Mouse (Mus musculus): Measurements from ENCODE around the gene Rmi1.
"Not testable (repeated sequence)": the region's sequence is repeated elsewhere in the genome, so short reads cannot be mapped to it uniquely, and the experiment has no call there.

The Rmi1 gene

DNA sequence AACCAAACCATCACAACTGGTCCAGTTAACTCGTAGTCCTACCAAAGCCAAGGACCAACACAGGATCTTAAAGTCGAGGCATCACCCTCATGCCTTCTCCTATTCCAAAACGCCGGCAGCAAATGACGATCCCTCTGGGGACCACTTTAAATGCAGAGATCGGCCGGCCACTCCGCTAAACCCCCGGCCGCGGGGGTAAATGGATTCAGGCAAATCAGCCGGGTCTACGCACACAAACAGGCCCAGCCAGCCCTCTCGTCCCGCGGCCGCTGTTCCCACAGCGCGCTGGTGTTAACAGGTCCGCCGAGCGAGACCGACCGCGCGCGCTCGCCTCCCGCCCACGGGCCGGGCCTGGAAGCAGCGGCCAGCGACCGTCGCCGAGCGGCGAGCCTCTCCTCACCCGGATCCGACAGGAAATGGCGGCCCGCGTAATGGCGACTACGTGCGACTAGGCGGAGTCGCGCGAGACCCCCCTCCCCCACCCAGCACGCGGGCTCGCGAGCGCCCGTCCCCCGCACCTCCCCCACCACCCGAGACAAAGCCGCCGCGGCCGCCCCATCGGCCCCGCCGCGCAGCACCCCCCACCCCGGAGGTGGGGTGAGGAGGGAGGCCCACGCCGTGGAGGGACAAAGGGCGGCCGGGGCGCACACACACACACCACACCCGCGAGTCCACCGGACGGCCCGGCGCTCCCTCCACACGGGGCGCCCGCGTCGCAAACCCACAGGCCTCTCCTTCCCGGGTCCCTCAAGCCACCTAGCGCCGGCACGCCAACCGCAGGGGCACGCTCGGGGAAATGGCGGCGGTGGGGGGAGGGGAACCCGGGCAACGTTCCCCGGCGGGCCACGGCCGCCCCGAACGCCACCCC lies 679 bp upstream of the Rmi1 start:
- DNase-seq (ENCODE audit: low read depth, low spot score) = peak; percentile 61

DNA sequence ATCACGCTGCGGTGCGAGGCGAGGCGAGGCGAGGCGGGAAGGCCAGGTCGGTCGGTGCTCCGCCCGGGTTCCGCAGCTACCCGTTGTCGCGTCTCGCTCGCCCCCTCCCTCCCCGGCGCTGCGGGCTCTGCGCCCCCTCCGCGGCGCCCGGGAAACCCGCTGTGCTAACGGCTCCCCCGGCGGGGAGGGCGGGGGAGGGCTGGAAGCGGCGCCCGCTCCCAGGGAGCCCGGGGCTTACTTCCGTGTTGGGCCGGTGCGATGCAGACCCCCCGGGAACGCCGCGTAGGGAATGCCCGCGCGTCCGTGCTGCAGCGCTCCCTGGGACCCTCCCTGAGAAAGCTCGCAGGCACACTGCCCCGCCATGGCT lies 679 bp downstream of the Rmi1 start:
- no peak for DNase-seq (ENCODE audit: low read depth, low spot score)

DNA sequence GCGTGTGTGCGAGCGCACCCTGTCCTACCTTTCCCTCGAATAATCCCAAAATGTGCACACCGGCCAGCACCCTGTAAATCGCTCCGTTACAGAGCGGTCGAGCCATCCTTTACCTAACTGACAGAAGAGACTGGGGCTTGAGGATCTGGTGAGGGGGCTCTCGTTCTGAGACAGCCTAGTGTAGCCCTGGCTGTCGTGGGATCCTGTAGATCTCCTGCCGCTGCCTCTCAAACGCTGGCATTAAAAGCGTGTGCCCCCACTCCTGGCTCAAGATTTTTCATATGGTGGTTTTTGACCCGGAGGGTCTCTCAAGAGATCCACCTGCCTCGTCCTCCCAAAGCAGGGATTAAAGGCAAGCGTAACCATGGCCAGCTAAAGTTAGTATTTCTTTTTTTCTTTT lies 1.2 kb downstream of the Rmi1 start, which contains the start of gene Hnrnpk:
Hnrnpk (minus strand) TSS at position 101 of the 400 bp plus-strand sequence.
- not testable (repeated sequence) for DNase-seq (ENCODE audit: low read depth, low spot score)

DNA sequence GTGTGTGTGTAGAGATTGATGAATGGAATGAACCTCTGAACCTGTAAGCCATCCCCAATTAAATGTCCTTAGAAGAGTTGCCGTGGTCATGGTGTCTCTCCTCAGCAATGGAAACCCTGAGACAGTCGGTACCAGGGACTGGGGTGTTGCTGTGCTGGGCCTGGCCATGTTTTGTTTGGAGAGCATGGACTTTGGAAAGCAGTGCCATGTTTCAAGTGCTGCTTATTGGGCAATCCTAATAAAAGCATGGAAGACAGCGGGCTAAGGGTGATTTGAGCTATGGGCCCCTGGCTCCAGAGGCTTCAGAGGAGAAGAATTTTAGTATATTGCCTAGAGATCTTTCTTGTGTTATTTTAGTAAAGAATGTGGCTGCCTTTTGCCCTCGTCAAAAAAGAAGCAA lies 9.0 kb downstream of the Rmi1 start:
- no peak for DNase-seq (ENCODE audit: low read depth, low spot score)

DNA sequence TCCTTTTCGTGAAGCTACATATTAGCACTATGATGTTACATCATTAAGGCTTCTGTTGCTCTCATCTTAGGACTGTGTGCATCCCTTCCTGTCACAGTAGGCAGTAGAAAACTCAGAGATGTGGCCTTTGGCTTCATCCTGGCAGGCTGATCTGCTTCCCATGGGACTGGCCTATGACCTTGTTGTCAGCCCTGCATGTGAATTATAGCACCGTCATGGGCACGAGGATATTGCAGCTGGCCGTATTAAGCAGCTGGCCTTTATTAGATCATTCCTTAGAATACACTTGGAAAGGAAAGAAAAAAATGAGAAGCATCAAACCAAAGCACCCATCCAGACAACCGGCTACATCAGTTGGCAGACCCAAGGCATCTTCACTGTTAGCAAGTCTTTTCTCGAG lies 13.3 kb downstream of the Rmi1 start:
- no peak for DNase-seq (ENCODE audit: low read depth, low spot score)

DNA sequence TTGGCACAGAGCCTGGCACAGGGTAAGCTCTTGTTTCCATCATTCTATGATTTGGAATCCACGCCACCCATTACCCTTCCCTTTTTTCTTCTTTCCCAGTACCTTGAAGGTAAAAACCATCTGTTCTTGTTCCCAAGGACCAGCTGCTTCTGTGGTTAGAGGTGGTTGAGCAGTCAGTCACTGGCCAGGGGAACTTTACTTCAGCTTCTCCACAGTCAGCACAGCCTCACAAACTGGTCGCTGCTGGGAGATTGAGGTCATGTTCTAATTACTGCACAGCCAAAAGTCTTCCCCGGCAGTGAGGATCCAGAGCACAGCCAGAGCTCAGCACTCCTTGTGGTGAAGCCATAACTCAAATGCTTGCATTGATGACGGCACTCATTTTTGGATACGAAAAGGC lies 13.8 kb downstream of the Rmi1 start:
- no peak for DNase-seq (ENCODE audit: low read depth, low spot score)

DNA sequence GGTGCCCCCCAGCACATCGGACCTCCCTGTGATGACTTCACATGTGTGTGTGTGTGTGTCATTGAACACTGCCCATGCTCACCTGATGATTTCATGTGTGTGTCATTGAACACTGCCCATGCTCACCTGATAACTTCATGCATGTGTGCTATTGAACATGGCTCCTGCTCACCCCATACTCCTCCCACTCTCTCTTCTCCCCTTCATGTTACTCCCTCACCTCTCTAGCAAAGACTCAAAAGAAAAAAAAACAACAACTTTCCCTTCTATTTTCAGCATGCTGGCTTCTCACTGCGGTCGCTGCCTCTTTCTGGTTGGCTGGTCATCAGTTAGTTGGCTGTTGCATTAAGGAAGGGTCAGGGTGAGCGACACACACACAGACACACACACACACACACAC lies 16.6 kb downstream of the Rmi1 start:
- no peak for DNase-seq (ENCODE audit: low read depth, low spot score)

DNA sequence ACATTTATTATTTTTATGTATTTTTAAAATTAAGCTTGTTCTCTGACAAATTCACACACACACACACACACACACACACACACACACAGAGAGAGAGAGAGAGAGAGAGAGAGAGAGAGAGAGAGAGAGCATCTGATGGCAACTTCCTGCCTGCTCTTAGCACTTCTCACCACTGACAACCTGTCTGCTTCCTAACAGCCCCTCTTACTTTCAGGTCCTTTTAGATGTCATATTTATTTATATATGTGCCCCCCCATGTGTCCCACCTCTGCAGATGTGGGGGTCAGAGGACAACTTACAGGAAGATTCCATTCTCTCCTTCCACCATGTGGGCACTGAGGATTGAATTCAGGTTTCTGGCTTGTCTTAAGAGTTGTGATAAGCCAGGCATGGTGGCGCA lies 17.2 kb downstream of the Rmi1 start:
- DNase-seq (ENCODE audit: low read depth, low spot score) = no peak

DNA sequence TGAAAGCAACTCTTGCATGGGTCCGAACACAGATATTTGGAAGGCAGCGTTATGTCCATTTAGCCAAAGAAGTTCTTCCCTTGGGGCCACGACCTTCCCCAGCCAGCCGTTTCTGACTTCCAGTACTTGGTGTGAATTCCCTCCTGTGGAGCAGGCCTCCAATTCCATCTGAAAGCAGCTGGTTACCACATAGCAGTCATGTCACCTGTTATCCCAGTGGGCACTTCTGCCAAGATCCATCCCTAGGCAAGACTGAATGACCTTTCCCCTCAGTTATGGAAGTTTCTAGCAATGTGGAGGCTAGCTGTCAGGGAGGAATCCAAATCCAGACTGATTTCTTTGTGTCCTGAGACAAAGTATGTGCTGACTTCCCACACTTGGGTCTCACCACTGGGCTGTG lies 19.0 kb downstream of the Rmi1 start:
- no peak for DNase-seq (ENCODE audit: low read depth, low spot score)

DNA sequence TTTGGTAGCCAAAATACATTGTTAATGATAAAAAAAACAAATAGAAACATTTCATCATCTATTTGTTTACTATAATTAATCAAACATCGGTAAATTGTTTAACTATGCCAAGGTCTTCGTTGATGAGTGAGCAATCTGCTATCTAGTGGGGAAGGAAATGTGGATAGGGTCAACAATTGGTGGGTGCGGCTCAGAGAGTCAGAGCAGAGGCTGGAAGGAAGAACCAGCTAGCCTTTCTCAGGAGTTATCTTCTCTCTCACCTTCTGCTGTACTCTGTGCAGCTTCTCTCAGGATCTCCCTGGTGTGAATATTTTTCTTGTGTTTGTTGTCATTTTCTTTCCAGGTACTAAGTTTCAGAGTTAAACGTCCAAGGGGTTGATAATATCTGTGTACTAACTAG lies 20.2 kb downstream of the Rmi1 start:
- DNase-seq (ENCODE audit: low read depth, low spot score) = no peak

DNA sequence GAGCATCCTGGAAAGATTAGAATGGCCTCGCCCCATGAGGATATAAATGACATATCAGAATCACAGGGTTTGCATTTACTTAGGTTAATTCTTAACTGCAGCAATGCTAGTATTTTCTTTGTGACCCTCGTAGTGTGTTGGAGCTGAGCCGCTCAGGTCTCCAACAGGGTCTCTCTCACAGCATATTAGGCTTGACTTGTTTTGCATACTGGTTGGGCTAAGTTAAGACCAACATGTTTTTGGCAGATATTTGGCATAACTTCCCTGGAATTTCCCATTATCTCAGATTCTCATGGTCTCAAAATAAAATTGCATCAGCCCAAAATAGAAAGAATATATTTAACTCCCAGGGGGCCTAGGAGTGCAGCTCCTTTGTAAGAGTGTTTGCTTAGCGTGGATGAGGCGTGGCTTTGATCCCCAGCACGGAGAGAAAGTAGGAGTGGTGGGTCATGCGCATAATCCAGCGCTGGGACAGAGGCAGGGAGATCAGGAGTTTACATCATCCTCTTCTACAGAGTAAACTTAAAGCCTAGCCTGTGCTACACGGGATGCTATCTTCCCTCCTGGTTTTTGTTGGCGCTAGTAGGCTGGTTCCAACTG lies 21.1 kb downstream of the Rmi1 start:
- no peak for DNase-seq (ENCODE audit: low read depth, low spot score)

DNA sequence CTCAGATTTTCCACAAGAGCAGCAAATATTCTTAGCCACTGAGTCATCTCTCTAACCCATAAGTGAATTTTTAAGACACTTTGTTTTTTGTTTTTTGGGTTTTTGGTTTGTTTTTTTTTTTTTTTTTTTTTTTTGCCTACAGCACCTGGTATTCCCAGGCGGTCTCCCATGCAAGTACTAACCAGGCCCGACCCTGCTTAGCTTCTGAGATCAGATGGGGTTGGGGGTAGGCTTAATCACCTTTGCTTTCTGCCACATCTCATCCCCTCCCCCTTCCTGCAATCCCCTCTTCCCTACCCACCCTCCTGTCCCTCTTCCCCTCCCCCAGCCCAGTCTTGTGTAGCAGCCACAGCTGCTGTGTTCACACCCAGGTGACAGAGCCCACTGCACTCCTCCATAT lies 37.7 kb downstream of the Rmi1 start:
- no peak for DNase-seq (ENCODE audit: low read depth, low spot score)

DNA sequence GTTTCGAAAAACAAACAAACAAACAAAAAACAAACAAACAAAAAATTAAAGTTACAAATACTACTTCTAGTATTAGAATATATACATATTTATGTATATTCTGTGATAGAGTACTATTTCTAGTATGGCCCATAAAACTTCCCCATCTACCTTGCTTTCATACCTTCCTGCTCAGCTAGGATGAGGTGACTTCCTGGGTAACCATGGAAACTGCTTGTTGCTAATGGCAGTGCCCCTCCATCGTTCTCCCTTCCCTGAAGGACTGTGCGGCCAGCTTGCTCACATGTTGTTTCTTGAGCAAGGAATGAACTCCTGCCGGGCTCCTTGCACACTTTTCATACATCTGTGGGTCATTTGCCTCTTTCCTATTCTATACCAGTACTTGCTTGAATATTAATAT lies 41.3 kb downstream of the Rmi1 start:
- DNase-seq (ENCODE audit: low read depth, low spot score) = no peak

DNA sequence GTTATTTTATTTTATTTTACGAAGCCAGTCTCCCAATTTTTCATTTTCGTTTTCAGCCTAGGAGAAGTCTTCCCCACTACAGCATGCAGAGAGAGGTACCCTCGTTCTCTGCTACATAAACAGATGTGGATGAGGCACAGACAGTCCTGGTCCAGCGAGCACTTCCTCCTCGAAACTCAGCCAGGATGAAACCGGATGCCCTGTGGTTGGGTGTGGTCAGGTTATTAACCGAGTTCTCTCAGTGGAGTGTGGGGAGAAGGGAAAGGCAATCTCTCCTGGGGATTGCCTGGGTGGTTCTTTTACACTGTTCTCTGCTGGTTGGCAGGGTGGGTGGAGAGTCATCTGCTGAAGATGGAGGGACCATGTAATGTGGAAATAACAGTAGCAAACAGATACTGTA lies 41.7 kb downstream of the Rmi1 start:
- no peak for DNase-seq (ENCODE audit: low read depth, low spot score)

DNA sequence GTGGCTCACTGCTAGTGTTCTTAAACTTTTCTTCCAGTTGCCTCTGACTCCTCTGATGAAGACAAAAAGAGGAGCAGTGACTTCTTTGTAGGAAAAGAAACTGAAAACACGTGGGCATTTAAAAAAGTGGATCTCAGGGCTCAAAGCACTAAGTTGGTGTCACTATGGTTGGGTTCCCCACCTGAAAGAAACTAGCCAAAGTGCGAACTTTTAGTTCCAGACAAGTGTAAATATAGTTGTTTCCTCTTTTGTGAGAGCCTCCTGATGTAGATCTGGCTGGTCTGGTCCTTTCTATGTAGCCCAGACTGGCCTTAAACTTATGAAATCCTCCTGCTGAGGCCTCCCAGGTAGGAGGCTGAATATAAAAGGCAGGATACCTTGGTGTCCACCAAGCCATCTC lies 44.5 kb downstream of the Rmi1 start:
- DNase-seq (ENCODE audit: low read depth, low spot score) = no peak

DNA sequence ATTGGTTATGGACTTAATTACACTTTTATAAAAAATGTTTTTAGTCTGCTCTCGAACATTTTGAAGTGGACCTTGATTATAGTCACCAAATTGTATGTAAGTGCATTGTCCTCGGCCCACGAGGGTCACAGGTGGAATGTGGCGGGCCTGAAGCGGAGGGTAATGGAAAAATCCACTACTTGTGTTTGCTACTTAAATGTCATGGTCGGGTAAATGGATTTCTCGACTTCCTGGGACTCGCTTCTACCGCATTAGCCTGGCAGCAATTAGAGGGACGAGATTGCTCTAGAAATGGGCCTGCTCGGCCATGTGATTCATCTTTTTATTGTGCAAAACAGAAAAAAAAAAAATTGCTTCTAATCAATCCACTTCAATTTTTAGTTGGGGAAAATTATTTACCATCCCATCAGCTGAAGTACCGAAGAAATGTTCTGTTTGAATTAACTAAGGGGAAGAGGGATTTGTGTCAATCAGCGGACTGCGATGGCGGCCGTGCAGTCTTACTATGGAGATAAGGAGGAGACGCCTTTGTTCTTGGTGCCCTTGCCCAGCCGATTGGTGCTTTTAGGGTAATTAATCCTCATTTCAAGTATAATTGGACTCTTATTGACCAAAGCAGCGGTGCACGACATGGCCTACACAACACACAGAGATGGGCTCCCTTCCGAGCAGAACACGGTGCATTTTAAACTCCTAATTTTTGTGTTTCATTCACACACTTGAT lies 48.6 kb downstream of the Rmi1 start:
- DNase-seq (ENCODE audit: low read depth, low spot score) = no peak

DNA sequence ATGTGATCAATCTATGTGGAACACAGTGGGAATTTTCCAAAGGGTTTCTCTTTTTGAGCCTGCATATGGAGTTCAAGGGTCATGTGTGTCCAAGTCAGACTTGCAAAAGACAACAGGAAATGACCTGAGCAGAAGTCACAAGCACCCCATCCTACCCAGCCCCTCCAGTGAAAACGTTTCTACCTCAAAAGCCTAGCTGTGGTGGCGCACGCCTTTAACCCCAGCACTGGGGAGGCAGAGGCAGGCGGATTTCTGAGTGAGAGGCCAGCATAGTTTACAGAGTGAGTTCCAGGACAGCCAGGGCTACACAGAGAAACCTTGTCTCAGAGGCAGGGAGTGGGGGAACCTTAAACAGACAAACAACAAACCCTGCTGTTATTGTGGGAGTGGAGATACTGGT lies 50.2 kb downstream of the Rmi1 start:
- DNase-seq (ENCODE audit: low read depth, low spot score) = no peak

DNA sequence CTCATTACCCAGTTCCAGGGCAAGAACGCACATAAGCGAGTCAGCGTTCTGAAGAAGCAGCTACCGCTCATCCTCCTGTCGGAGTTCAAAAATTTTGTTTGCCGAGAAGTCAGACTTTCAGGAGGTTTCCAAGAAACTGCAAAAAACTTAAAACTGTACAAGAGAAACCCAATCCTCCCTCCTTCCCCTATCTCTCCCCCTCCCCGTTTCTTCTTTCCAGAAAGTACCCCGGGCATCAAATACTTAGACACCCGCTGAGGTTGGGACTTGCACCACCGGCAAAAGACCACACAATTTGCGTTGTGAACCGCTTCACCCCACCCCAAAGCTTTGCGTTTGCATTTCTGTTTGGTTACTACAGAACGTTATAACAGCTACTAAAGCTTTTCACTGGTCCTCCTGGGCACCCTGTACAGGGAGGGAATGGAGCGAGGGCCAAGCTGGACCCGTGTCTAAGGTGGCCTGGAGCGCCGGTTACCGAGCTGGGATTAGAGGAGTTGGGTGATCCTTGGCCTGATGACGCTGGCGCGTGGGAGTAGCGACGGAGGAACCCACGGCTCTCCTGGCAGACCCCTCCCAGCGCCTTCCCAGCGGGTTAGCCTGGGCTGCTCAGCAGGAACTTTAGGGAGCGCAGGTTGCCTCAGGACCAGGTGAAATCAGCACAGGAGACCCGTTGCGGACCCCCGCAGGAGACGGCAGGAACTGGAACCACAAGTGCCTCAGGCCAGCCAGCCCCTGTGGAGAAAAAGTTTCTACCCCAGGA lies 50.8 kb downstream of the Rmi1 start:
- DNase-seq (ENCODE audit: low read depth, low spot score) = no peak

DNA sequence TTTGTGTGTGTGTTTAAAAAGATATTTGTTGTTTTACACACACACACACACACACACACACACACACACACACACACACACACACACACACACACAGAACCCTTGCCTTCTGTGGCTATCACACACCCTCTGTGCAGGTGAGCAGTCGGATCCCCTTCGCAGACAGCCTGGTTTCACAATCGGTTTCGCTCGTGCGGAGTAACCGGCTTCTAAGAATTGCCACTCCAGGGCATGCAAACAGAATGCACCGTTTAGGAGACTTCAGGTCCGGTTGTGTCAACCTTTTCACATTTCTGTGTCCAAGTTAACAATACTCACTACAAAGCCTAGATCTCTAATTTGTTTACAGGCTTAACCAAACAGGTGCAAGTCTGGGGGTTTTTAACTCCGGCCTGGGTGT lies 51.5 kb downstream of the Rmi1 start:
- no peak for DNase-seq (ENCODE audit: low read depth, low spot score)

DNA sequence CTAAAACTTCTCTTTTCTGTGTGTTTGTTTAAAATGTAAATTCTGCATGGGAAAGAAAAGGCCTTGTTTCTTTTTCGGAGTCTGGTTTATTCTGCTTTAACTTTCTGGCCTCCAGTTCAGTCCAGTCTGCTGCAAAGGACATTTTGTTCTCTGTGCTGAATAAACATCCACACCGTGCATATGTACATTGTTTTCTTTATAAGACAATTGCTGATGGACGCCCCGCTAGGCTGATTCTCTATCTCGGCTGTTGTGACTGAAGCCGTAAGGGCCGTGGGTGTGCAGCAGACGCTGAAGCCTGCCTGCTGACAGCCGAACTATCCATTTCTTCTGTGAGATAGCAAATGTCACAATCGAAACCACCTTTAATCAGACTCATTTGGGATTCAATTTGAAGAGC lies 54.5 kb downstream of the Rmi1 start:
- DNase-seq (ENCODE audit: low read depth, low spot score) = no peak

DNA sequence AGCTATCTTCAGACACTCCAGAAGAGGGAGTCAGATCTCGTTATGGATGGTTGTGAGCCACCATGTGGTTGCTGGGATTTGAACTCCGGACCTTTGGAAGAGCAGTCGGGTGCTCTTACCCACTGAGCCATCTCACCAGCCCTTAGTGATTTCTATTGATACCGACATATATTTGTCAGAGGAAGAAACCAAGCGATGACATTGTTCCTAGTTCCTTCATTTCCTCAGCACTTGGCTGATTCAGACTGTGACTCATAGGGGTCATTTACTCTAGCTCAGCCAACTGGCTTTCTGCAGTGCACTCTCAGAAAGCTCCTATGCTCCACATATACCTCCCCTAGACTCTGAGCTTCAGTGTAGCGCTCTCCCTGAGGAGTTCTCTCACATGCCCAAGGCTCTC lies 56.8 kb downstream of the Rmi1 start:
- DNase-seq (ENCODE audit: low read depth, low spot score) = not testable (repeated sequence)

Measured in retina, adult 2 months (tissue).